Mouse (Mus musculus) c-Kit-positive CD71-positive TER-119-negative erythroid progenitor cells, embryonic 14.5 days (primary cell): ENCODE measurements around the gene Zfp59.
"Not testable (repeated sequence)": the region's sequence is repeated elsewhere in the genome, so short reads cannot be mapped to it uniquely, and the experiment has no call there.

Experiments used
- DNase-seq: peaks from one replicate; pipeline ENCODE4 v3.0.0-alpha.2; 2013; ENCODE audit warnings: low read depth

Gene Zfp59

GRCm38 (mm10) chr7:27862578-27862977 lies 24.2 kb downstream of the Zfp59 start:
- DNase-seq = not testable (repeated sequence)

- no peak for DNase-seq
Measured at GRCm38 (mm10) chr7:27881721-27882120, 43.3 kb downstream of the Zfp59 start.

- no peak for DNase-seq
Measured at GRCm38 (mm10) chr7:27900601-27901000, 62.2 kb downstream of the Zfp59 start.

GRCm38 (mm10) chr7:27905061-27905848 lies 66.8 kb downstream of the Zfp59 start:
- no peak for DNase-seq
